Mouse (Mus musculus): ENCODE results near the gene Rab1b.

GRCm38 (mm10) chr19:5084834-5085144 lies 22.1 kb downstream of the Rab1b start:
- TF ChIP-seq POLR2AphosphoS2 (IDR thresholded peaks at IDR 0.05; ENCODE audit: insufficient read length, low read depth) (no peak), USF1 (IDR thresholded peaks at IDR 0.05; ENCODE audit: low read depth) (no peak), CEBPB (IDR thresholded peaks at IDR 0.05; ENCODE audit: insufficient read depth, poor library complexity, severe bottlenecking) (no peak), MYOG (IDR thresholded peaks at IDR 0.05; ENCODE audit: control insufficient read depth in 1 of 3, insufficient read depth in 1 of 3, insufficient read length in 2 of 3, low read depth in 2 of 3) (peak in 1 of 3 experiments; percentile 26), POLR2A (IDR thresholded peaks at IDR 0.05; ENCODE audit: insufficient read length, low read depth) (peak; percentile 14), E2F4 (IDR thresholded peaks at IDR 0.05; ENCODE audit: insufficient read depth) (no peak), MAX (IDR thresholded peaks at IDR 0.05; ENCODE audit: low read depth) (no peak), SRF (IDR thresholded peaks at IDR 0.05; ENCODE audit: control insufficient read depth, insufficient read length, low read depth) (no peak)
